Mouse (Mus musculus) ES-E14 (cell line): ENCODE measurements at regions not wholly inside any gene's neighbourhood (a gene's known extent, or its start where the extent isn't known, plus 50 kb on each side); places are given as distances from the start of the nearest gene placed in this dataset.
A peak's percentile ranks its signal among the peaks of the same experiment; 100 is the strongest.

Experiments
- DNase-seq: peaks from one replicate; pipeline ENCODE4 v3.0.0-alpha.2; 2013; ENCODE audit warnings: low read depth, low spot score
- H3K27ac ChIP-seq: 2 replicates; pipeline ENCODE4 v1.5.1; 2012; ENCODE audit warnings: low read depth, mild to moderate bottlenecking, low read length, moderate library complexity, mixed read lengths; ENCODE audit not compliant: poor library complexity, insufficient read depth, severe bottlenecking
- H3K36me3 ChIP-seq: 2 replicates; pipeline ENCODE4 v1.6.1; 2012; ENCODE audit warnings: mild to moderate bottlenecking, low read length, moderate library complexity, mixed read lengths; ENCODE audit not compliant: control insufficient read depth, poor library complexity, insufficient read depth, severe bottlenecking
- H3K4me1 ChIP-seq, 2 experiments: fragments of 150-350 bp in 1 of 2; sonication (generic) in 1 of 2; 2 replicates each; pipeline ENCODE4 v1.6.1; 2012; ENCODE audit warnings: low read length in 2 of 2, mild to moderate bottlenecking in 1 of 2, mixed read lengths in 1 of 2; ENCODE audit not compliant: control insufficient read depth in 2 of 2, insufficient read depth in 2 of 2, poor library complexity in 1 of 2
- H3K4me3 ChIP-seq, 2 experiments: fragments of 150-350 bp in 1 of 2; sonication (generic) in 1 of 2; 2 replicates each; pipeline ENCODE4 v1.5.1; 2012; ENCODE audit warnings: low read length in 2 of 2, low read depth in 1 of 2, mild to moderate bottlenecking in 1 of 2, mixed read lengths in 1 of 2; ENCODE audit not compliant: insufficient read depth in 1 of 2, poor library complexity in 1 of 2, severe bottlenecking in 1 of 2
- H3K9ac ChIP-seq: 2 replicates; pipeline ENCODE4 v1.6.1; 2012; ENCODE audit warnings: low read depth, mild to moderate bottlenecking, low read length, mixed read lengths; ENCODE audit not compliant: poor library complexity, insufficient read depth, severe bottlenecking
- H3K9me3 ChIP-seq: fragments of 150-350 bp; sonication (generic); 2 replicates; pipeline ENCODE4 v1.6.1; 2012; ENCODE audit warnings: low read depth, mild to moderate bottlenecking, low read length; ENCODE audit not compliant: control insufficient read depth, insufficient read depth
- CHD2 ChIP-seq: IDR thresholded peaks from 2 replicates; pipeline ENCODE4 v1.6.1; 2014; ENCODE audit warnings: mild to moderate bottlenecking, low read depth, low read length, inconsistent platforms
- HCFC1 ChIP-seq: IDR thresholded peaks from 2 replicates; pipeline ENCODE4 v1.6.1; 2012; ENCODE audit warnings: low read length, inconsistent platforms, borderline replicate concordance; ENCODE audit not compliant: insufficient read depth
- MAFK ChIP-seq: IDR thresholded peaks from 2 replicates; pipeline ENCODE4 v1.6.1; 2014; ENCODE audit warnings: mild to moderate bottlenecking, low read depth, low read length, inconsistent platforms; ENCODE audit not compliant: insufficient read depth
- ZC3H11A ChIP-seq: IDR thresholded peaks from 2 replicates; pipeline ENCODE4 v1.6.1; 2012; ENCODE audit warnings: low read depth, mild to moderate bottlenecking, inconsistent platforms, low read length, borderline replicate concordance
- ZNF384 ChIP-seq: IDR thresholded peaks from 2 replicates; pipeline ENCODE4 v1.6.1; 2012; ENCODE audit warnings: low read depth, low read length, inconsistent platforms
- in situ Hi-C, 2 experiments: fragments of 600-800 bp; cut with MboI; formaldehyde crosslinking; loops; one replicate each; pipeline ENCODE4 v1.15.1; 2025; ENCODE audit warnings: low sequenced_read_pairs in 2 of 2, inconsistent platforms in 1 of 2; ENCODE audit not compliant: unreplicated experiment in 2 of 2

GRCm38 (mm10) chr3:155875696-155876095 is 685.9 kb upstream of the Negr1 start:
- TF ChIP-seq ZC3H11A = no peak
- 0 out of 2 replicates have a peak, but pooled peaks have one; percentile 4 for TF ChIP-seq MAFK
- no peak overlapping the region for H3K4me3 ChIP-seq
- no peak for DNase-seq
- no peaks in the 10 kb centered on the region for H3K9me3 ChIP-seq
- H3K27ac ChIP-seq = no peak overlapping the region
- H3K9ac ChIP-seq = no peak overlapping the region
- no peaks in the 10 kb centered on the region for H3K36me3 ChIP-seq
- H3K4me1 ChIP-seq = no peaks in the 10 kb centered on the region
- in situ Hi-C loops = no loop called here

GRCm38 (mm10) chr3:155878401-155878800 is 683.2 kb upstream of the Negr1 start:
- H3K9ac ChIP-seq = no peak overlapping the region
- H3K4me1 ChIP-seq = no peaks in the 10 kb centered on the region
- in situ Hi-C loops = no loop called here
- no peak for TF ChIP-seq ZNF384
- no peak overlapping the region for H3K27ac ChIP-seq
- no peaks in the 10 kb centered on the region for H3K9me3 ChIP-seq
- DNase-seq = no peak
- H3K36me3 ChIP-seq = no peaks in the 10 kb centered on the region
- no peak overlapping the region for H3K4me3 ChIP-seq

- H3K27ac ChIP-seq = no peak overlapping the region
- no peaks in the 10 kb centered on the region for H3K36me3 ChIP-seq
- no peak overlapping the region for H3K4me3 ChIP-seq
- no peaks in the 10 kb centered on the region for H3K4me1 ChIP-seq
- no peaks in the 10 kb centered on the region for H3K9me3 ChIP-seq
- TF ChIP-seq HCFC1 = no peak
- no peak for DNase-seq
- in situ Hi-C loops = no loop called here
- no peak overlapping the region for H3K9ac ChIP-seq
Observed at GRCm38 (mm10) chr3:155880722-155881121, 680.9 kb upstream of the Negr1 start.

GRCm38 (mm10) chr3:155915981-155916380 is 645.6 kb upstream of the Negr1 start:
- Histone ChIP-seq H3K4me1 (no peaks in the 10 kb centered on the region), H3K36me3 (no peaks in the 10 kb centered on the region), H3K4me3 (no peak overlapping the region), H3K27ac (no peak overlapping the region), H3K9ac (no peak overlapping the region), H3K9me3 (no peaks in the 10 kb centered on the region)
- no peak for DNase-seq
- in situ Hi-C loops = no loop called here
- TF ChIP-seq HCFC1 (no peak), CHD2 (no peak), ZNF384 (no peak), ZC3H11A (no peak), MAFK (no peak)

GRCm38 (mm10) chr3:155942896-155943295 is 618.7 kb upstream of the Negr1 start:
- Histone ChIP-seq H3K4me3 (no peak overlapping the region), H3K9me3 (no peaks in the 10 kb centered on the region), H3K36me3 (no peaks in the 10 kb centered on the region), H3K4me1 (no peaks in the 10 kb centered on the region), H3K27ac (no peak overlapping the region), H3K9ac (no peak overlapping the region)
- in situ Hi-C loops = no loop called here
- no peak for TF ChIP-seq HCFC1
- no peak for TF ChIP-seq MAFK
- no peak for TF ChIP-seq CHD2
- TF ChIP-seq ZNF384 = no peak
- DNase-seq = no peak
